Mouse (Mus musculus) right cerebral cortex, postnatal 14 days (tissue): ENCODE measurements around the gene Hfe2.

Source experiments
- DNase-seq: peaks from one replicate; pipeline ENCODE4 v3.0.0; 2022

Gene Hfe2

GRCm38 (mm10) chr3:96558668-96559196, 33.8 kb downstream of the Hfe2 start:
- DNase-seq = no peak

DNA sequence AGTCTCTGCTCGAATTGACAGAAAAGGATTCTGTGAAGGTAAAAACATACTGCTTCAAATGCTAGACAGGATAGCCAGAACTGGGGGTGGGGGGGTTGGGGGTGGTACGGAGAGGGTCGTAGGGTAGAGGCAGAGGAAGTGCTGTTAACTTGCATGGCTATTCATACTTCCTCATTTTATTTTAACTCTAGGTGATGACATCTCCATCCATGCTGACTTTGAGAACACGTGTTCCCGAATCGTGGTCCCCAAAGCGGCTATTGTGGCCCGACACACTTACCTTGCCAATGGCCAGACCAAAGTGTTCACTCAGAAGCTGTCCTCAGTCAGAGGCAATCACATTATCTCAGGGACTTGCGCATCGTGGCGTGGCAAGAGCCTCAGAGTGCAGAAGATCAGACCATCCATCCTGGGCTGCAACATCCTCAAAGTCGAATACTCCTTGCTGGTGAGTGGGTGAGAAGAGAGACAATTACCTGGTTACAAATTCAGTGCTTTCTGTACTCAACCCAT, 34.5 kb downstream of the Hfe2 start:
- DNase-seq = no peak

- DNase-seq = no peak
Observed at GRCm38 (mm10) chr3:96559911-96560850, 35.2 kb downstream of the Hfe2 start.

DNA sequence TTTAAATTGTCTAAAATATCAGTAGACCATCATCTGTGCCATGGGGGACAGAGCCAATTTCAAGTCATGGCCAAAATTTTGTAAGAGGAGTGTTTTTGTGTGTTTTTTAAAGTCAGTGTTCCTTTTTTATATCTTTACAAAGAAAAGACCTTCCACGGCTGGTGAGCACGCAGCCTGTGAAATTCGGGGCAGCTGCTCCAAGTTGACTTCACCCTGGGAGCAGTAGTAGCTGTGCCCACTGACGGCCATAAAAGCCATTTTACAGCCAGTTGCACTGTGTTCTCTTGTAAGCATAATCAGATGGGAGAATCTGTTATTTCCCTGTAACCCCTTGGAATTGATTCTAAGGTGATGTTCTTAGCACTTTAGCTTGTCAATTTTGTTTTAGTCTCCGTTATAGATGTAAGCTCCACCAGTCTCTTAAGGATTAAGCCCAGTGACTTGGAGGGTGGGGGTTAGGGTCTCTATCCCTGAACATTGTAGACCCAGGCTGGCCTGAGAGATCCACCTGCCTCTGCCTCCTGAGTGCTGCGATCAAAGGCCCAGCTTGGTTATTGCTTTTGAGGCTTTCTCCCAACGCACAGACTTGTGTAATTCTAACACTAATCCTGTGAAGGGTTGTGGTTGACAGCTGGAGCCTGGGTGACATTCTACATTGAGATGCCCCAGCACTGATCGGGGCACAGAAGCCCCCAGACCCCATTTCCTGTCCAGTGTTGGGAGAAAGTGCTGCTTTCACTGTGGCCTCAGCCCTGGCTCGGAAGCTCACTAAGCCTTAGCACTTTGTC, 36.1 kb downstream of the Hfe2 start:
- DNase-seq = no peak

DNA sequence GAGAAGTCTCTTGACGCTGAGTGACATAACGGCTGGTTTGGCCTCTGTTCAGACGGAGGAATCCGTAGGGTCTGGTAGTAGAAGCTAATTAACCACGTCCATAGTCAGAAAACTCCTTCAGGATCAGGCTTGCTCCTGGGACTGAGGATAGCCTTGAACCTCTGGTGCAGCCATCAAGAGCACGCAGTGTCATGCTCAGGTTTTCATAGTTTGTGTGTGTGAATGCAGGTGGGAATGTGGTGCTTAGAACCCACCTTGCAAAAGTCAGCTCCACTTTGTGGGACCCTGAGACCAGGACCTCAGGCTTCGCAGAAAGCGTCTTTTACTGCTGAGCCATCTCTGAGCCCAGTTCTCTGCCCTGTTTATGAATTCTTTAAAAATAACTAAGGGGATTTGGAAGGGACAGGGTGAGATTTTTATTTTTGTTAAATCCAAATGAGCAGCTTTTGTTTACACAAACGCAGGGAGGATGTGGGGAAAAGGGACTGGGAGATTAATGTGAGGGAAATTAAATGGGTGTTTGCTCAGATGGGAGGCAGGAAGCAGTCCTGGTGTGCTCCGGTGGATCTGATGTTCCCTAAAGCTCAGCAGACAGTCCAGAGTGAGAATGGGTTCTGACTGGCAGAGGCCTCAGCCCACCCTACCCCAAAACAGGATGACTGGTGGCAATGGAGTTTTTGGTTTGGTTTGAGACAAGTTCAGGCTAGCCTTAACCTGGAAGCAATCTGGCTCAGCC, 37.1 kb downstream of the Hfe2 start:
- DNase-seq = no peak

- no peak for DNase-seq
Observed at GRCm38 (mm10) chr3:96563267-96563666, 38.3 kb downstream of the Hfe2 start.

- DNase-seq = no peak
Observed at GRCm38 (mm10) chr3:96563911-96564632, 39.1 kb downstream of the Hfe2 start.

- no peak for DNase-seq
Observed at GRCm38 (mm10) chr3:96564633-96565032, 39.7 kb downstream of the Hfe2 start.

- no peak for DNase-seq
Observed at GRCm38 (mm10) chr3:96565105-96565504, 40.1 kb downstream of the Hfe2 start.

GRCm38 (mm10) chr3:96566661-96567450, 41.9 kb downstream of the Hfe2 start:
- DNase-seq = no peak

DNA sequence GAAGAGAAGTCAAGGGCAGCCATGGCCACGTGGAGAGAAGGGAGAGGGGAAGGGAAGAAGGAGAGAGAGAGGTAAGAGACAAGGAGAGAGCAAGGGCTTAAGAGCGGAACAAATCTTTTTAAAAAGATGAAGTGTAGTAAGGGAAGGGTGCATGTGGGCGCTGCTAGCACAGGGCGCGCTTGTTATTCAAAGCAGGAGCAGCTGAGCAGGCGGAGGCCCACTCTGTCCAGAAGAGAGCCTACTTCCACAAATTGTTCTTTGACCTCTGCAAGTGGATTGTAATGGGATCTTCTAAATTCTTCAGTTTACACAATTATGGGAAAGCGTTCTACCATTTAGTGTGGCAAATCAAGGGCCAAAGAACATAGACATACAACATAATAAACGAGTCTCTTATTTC, 43.6 kb downstream of the Hfe2 start:
- no peak for DNase-seq

DNA sequence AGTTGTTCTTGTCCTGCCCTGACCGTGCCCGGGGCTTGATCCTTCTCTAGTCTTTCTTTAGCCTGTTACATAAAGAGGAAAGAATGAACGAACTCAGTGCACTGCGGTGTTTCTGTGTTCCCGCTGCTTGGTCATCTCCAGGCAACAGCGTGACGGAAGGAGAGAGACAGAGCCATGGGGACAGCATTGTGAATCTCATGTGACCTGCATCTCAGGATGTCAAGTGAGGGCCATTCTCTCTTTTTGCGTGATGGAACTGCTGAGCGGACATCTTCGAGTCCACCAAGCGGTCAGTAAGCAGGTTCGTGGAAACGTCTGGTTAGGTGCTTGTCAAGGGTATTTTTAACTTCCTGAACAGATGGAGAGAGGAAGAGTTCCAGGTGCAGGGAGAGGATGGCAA, 44.5 kb downstream of the Hfe2 start:
- no peak for DNase-seq

DNA sequence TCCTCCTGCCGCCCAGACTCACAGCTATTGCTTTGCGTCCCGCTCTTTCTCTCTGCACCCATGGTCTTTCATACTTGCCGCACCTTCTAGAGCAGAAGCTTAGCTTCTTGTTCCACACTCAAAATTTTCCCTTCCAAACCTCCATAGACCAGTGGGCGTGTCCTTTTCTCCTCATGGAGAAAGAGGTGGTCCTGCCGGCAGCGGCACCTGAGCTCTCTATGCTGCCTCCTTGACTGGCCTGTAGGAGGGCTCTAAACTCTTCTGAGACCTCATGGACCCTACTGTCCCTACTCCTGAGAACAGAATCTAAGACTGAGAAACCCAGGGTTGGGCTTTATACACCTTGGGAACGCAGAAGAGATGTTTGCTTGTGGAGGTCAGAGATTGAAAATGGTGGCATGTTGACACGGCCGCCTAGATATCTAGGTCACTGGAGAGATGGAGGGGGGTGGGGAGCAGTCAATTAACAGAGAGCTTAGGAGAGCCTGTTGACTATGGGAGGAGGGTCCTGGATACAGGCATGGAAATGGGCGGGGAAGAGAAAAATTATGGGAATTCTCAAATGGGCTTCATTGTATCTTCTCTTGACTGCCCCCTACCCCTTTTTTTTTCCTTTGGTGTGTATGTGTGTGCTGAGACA, 45.1 kb downstream of the Hfe2 start:
- DNase-seq = no peak

DNA sequence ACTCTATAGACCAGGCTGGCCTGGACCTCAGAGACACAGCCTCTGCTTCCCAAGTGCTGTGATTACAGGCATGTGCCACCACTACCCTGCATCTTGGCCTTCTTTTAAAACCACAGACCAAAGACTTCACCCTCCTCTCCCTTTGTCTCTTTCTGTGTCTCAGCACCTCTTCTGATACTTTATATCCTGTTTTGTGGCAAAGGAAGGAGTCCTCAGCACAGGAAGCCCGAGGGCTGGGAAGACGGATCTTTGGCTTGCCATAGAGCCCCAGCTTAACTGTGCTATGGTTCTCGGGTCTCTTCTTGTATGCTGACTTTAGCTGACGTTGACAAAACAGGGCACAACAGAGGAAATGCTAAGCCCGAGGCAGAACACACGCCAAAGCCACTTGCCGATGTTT, 45.7 kb downstream of the Hfe2 start:
- DNase-seq = no peak

GRCm38 (mm10) chr3:96571336-96571735, 46.4 kb downstream of the Hfe2 start:
- no peak for DNase-seq

GRCm38 (mm10) chr3:96571896-96572698, 47.1 kb downstream of the Hfe2 start:
- no peak for DNase-seq

DNA sequence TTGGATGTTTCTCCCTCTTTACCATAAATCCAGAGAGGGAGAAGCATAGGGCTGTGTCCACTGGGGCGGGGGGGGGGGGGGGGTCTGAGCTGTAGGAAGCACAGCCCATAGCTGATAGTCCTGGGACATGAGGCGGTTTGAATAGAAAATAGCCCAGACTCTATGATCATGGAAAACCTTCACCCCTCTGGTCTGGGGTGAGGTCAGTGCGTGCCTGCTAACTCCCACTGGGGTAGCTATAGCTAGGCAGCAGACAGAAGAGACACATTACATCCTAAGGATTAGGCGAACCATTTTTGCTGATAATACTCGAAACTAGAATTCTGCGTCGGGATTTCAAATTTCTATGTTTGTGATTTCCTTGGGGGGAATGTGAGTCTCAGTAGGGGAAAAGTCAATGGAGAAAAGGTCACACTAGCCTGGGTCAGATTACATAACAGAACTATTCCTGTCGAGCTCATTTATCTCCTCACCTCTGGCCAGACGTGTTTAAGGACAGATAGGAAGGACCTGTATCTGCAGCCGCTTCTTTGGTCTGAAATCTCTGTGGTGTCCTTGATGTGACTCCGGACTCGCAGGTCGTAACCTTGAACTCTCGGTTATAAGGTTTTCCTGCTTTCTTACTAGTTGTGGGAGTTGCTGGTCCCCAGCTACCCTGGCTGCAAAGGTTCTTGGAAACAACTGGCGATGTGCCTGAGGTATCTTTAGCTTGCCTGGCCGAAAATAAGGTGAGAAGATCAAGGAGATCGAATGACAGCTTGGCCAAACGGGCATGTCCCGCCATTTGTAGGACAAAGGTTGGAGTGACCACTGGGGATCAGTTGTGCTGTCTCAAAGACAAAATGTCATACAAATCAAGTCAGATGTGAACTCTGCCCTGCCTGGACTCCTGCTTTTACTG, 48.9 kb downstream of the Hfe2 start:
- DNase-seq = no peak

DNA sequence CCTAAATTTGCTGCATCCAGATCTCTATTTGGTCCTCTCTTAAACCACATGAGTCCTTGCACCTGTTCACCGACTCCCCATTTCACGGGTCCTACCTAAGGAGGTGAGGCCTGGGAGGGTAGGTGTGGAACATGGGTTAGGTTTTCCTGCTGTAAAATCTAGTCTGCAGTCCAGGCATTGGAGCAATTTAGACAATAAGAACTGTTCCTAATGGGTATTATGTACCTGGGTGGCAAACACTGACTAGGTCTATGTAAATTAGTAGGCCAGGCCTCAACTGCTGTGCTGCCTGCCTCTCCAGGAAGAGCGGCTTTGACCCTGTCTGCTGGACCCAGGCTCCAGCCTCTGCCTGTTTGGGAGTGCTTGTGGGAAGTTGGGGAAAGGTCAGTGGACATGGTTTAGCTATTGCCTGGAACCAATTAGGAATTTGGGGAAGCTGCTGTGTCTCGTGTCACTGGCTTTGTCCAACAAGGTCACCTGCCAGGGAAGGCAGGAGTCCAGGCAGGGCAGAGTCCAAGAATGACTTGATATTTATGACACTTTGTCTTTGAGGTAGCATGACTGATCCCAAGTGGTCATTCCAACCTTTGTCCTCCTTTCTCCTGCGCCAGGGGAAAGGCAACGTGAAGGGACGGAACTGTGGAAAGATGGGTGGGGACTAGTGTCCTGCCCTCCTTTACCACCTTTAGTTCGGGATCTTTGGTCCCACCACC, 50.5 kb downstream of the Hfe2 start:
- no peak for DNase-seq
